Mouse (Mus musculus) mouse trophoblast stem cell (cell line): ENCODE data around the gene Scrt2.

Experiments used
- in situ Hi-C, 2 experiments: fragments of 300-500 bp; cut with MseI, MboI; formaldehyde crosslinking; loops; 2 replicates in 1 of 2; 3 replicates in 1 of 2; pipeline ENCODE4 v1.15.1; 2025

Scrt2 gene

GRCm38 (mm10) chr2:152105318-152106224 lies 24.2 kb downstream of the Scrt2 start, which contains the start of gene Srxn1:
TSS of gene Srxn1 (plus strand) at chr2:152105516.
- in situ Hi-C loops, result no loop called here

- in situ Hi-C loops, result no loop called here
These were observed 24.9 kb downstream of the Scrt2 start for GRCm38 (mm10) chr2:152106225-152106595.

GRCm38 (mm10) chr2:152106597-152106996 lies 25.3 kb downstream of the Scrt2 start:
- in situ Hi-C loops, result no loop called here

GRCm38 (mm10) chr2:152108702-152109101 lies 27.4 kb downstream of the Scrt2 start:
- in situ Hi-C loops, result no loop called here

GRCm38 (mm10) chr2:152109386-152109785 lies 28.1 kb downstream of the Scrt2 start:
- in situ Hi-C loops, result no loop called here

DNA sequence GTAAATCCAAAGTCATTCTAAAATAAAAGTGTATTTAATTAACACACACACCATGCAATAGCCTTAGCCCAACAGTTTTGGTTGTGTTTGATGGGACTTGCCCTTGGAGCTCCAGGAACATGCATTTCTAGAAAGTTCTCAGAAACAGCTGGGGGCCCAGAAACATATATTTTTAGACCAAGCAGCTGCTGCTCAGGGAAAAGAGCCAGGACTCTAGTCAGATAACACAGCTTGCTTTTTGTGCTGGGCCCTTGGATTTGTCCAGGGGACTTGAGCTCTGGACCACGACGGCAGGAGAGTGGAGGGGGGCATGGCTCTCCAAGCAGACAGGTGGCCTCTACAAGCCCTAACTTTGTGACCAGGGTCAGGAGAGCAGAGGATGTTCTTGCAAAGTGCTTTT lies 30.0 kb downstream of the Scrt2 start:
- in situ Hi-C loops, result no loop called here

- in situ Hi-C loops, result no loop called here
These were observed 30.6 kb downstream of the Scrt2 start for GRCm38 (mm10) chr2:152111920-152112319.

GRCm38 (mm10) chr2:152112490-152112889 lies 31.2 kb downstream of the Scrt2 start:
- in situ Hi-C loops, result no loop called here

DNA sequence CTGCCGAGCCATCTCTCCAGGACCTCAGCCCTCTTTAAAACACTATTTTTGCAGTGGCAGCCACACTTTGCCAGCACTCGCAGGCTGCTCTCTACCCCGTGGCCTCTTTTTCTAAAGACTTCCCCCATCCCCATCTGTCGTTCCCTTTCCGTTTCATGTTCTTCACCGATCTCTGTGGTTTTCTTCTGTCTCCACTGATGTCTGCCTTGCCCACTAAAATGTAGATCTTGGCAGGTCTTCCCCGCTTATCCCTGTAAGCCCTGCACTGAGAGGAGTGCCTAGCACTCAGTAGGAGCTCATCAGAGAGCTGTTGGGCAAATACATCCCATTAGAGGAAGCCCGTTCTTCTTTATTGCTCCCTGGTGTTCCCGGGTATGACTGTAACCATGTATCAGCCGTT lies 31.6 kb downstream of the Scrt2 start:
- in situ Hi-C loops, result no loop called here

GRCm38 (mm10) chr2:152114057-152114975 lies 33.0 kb downstream of the Scrt2 start:
- in situ Hi-C loops, result no loop called here

- in situ Hi-C loops, result loop anchor here (5.0 kb wide), 1 partner anchor 80 kb away; no protein-coding TSS in a partner anchor
These were observed 36.4 kb downstream of the Scrt2 start for GRCm38 (mm10) chr2:152117694-152118093.

DNA sequence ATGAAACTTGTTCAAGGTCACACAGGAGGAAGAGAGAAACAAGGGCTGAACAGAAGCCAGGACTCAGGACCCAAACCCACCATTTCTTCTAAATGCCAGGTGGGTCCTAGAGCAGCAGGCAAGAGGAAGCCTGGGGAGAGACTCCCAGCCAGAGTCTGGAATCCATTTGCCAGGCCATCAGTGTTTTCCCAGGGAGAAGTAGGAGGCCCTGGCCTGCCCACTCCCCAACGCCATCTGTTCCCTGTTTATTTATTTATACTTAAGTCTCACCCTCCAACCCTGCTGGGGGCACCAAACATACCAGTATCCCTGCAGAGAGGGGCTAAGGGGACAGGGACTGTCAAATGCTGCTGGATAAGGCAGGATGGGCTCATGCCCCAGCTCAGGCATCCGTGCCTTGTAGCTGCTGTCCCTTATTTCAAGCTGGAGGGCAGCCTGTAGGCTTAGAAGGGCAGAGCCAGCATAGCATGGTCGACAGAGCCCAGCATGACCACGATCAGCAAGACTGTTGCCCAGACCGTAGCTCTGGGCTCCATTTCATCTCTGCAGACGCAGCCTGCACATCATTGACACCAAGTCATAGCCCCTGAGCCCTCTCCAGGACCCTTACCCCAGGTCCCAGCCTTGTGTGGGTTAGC lies 38.0 kb downstream of the Scrt2 start:
- in situ Hi-C loops, result loop anchor here (5.0 kb wide), 1 partner anchor 78 kb away; no protein-coding TSS in a partner anchor

- in situ Hi-C loops, result no loop called here
These were observed 41.6 kb downstream of the Scrt2 start for GRCm38 (mm10) chr2:152122896-152123295.

DNA sequence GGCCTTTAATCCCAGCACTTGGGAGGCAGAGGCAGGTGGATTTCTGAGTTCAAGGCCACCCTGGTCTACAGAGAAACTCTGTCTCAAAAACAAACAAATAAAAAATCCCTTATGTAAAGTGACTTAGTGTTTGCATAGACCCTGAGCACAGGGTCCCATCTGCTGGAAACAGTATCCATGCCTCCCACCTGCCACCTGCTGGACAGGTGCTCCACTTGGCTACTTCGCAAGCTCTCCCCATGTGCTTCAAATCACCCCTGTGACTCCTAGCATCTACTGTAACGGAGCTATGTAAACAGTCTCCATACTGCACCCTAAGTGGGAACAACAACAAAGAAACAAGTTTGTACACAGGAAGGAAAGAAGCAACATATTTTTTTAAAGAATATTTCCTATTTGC lies 47.3 kb downstream of the Scrt2 start:
- in situ Hi-C loops, result no loop called here

- in situ Hi-C loops, result no loop called here
These were observed 48.4 kb downstream of the Scrt2 start for GRCm38 (mm10) chr2:152129778-152130177.

GRCm38 (mm10) chr2:152132016-152132415 lies 50.7 kb downstream of the Scrt2 start:
- in situ Hi-C loops, result no loop called here

- in situ Hi-C loops, result no loop called here
These were observed 51.4 kb downstream of the Scrt2 start for GRCm38 (mm10) chr2:152132691-152133090.

DNA sequence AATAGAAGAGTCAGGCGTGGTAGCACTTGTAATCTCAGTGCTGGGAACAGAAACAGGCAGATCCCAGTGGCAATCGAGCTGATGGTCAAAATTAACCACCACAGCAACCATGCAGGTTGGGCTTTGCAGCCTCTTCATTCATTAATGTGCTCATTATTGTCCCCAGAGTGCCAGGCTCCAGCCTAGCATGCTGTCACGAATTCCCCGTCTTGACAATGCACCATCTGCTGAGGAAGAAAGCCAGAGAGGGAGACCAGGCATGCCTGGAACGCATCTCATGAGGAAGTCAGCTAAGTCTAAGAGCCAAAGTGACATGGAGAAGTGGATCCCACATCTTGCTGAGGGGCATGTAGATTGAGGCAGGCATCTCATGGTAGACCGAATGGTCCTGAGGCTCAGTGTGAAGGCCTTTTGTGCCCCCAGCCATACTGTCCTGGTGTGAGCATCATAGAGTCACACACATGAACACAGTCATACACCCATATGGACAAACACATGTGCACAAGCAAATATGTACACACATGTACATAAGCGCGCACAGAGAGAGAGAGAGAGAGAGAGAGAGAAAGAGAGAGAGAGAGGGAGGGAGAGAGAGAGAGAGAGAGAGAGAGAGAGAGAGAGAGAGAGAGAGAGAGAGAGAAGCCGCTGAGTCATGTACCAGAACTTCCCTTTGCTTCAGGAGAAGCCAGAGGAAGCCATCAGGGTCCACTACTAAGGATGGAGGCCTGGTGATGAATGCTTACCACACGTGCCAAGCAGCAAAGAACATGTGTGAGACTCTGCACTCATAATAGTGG lies 58.1 kb downstream of the Scrt2 start:
- in situ Hi-C loops, result no loop called here

- in situ Hi-C loops, result no loop called here
These were observed 59.6 kb downstream of the Scrt2 start for GRCm38 (mm10) chr2:152140941-152141340.

DNA sequence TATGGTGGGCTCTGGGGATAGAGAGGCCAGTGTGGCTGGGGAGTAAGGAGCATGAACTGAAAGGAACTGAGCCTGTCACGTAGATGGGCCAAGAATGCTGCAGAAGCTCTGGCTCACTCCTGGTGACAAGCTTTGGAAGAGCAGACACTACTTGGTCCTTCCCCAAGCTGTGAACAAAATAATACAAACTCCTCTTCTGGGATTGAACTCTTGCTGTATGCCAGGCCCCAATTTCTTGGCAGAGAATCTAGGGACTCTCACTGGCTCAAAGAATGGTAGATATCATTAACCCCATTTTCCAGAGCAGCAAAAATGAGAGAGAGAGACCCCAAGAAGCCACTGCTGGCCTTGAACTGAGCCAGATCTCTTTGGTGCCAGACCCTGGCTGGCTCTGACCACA lies 60.2 kb downstream of the Scrt2 start:
- in situ Hi-C loops, result no loop called here

GRCm38 (mm10) chr2:152142046-152142445 lies 60.7 kb downstream of the Scrt2 start:
- in situ Hi-C loops, result no loop called here
